Mouse (Mus musculus) liver, adult 2 months (tissue): ENCODE data around the gene Plekhg1.

Experiments
- CTCF ChIP-seq: fragments of 200-500 bp; IDR thresholded peaks from 2 replicates; pipeline ENCODE4 v1.5.1; 2011; ENCODE audit warnings: low read depth, low read length, control low read depth
- POLR2A ChIP-seq: fragments of 200-500 bp; IDR thresholded peaks from 2 replicates; pipeline ENCODE4 v1.6.1; 2011; ENCODE audit warnings: low read length, control low read depth; ENCODE audit not compliant: insufficient read depth; ENCODE audit errors: extremely low read depth

GRCm38 (mm10) chr10:3834678-3835077, 94.5 kb downstream of the Plekhg1 start:
- TF ChIP-seq POLR2A: no peak
- TF ChIP-seq CTCF: no peak
